8 mouse cellular contexts compared by ENCODE assay signal in genomic region chr11:117653491-117654351, GRCm38 (mm10). TPM values are rescaled to one million over a fixed set of nuclear protein-coding genes. Genes with fewer than 3 reads are reported as not detected.
DNase-seq lines count a peak whose midpoint lies in the region; ATAC-seq lines count a peak whose summit lies in the region.

TSS of gene Tnrc6c (plus strand) at chr11:117654289.

- H3K36me3 ChIP-seq in erythroblast, embryonic 14.5 days (ENCODE audit: control insufficient read depth) = no peaks in the 10 kb centered on the region
- H3K36me3 ChIP-seq in heart, embryonic 12.5 days = no peaks in the 10 kb centered on the region
- no peaks in the 10 kb centered on the region for H3K36me3 ChIP-seq in liver, embryonic 13.5 days
- H3K36me3 ChIP-seq in neural tube, embryonic 12.5 days = no peaks in the 10 kb centered on the region

- H3K4me3 ChIP-seq in erythroblast, embryonic 14.5 days (replicated peaks) = peak within 1 kb of the TSS; percentile 80
- H3K4me3 ChIP-seq in heart, embryonic 12.5 days = peak within 1 kb of the TSS; percentile 96
- peak within 1 kb of the TSS; percentile 87 for H3K4me3 ChIP-seq in liver, embryonic 13.5 days (replicated peaks)
- H3K4me3 ChIP-seq in neural tube, embryonic 12.5 days = peak within 1 kb of the TSS; percentile 99

- peak within 1 kb of the TSS; percentile 97 for H3K27ac ChIP-seq in heart, embryonic 12.5 days (ENCODE audit: poor library complexity, severe bottlenecking)
- H3K27ac ChIP-seq in liver, embryonic 13.5 days = peak within 1 kb of the TSS; percentile 82
- peak within 1 kb of the TSS; percentile 94 for H3K27ac ChIP-seq in neural tube, embryonic 12.5 days

- H3K4me2 ChIP-seq in heart, embryonic 12.5 days = peak within 1 kb of the TSS; percentile 94
- H3K4me2 ChIP-seq in liver, embryonic 13.5 days = peak within 1 kb of the TSS; percentile 99
- peak within 1 kb of the TSS; percentile 81 for H3K4me2 ChIP-seq in neural tube, embryonic 12.5 days (replicated peaks)

- peak; percentile 86 for ATAC-seq in heart, embryonic 12.5 days (ENCODE audit: insufficient number of reproducible peaks, low FRiP score)
- ATAC-seq in liver, embryonic 13.5 days (ENCODE audit: low read depth) = peak; percentile 71
- ATAC-seq in neural tube, embryonic 12.5 days (ENCODE audit: low FRiP score, low read depth) = peak; percentile 92

- H3K27me3 ChIP-seq in erythroblast, embryonic 14.5 days (ENCODE audit: control insufficient read depth) = peaks cover 66% of the 10 kb centered on the region
- peaks cover 12% of the 10 kb centered on the region for H3K27me3 ChIP-seq in heart, embryonic 12.5 days (replicated peaks)
- H3K27me3 ChIP-seq in liver, embryonic 13.5 days = peaks cover 54% of the 10 kb centered on the region
- H3K27me3 ChIP-seq in neural tube, embryonic 12.5 days (replicated peaks) = no peaks in the 10 kb centered on the region; the same call in 1 of the 2 replicates

- peaks cover 37% of the 10 kb centered on the region for H3K4me1 ChIP-seq in erythroblast, embryonic 14.5 days (ENCODE audit: control insufficient read depth)
- H3K4me1 ChIP-seq in heart, embryonic 12.5 days (replicated peaks) = peaks cover 17% of the 10 kb centered on the region
- peaks cover 41% of the 10 kb centered on the region for H3K4me1 ChIP-seq in liver, embryonic 13.5 days (replicated peaks)
- H3K4me1 ChIP-seq in neural tube, embryonic 12.5 days = peaks cover 33% of the 10 kb centered on the region

- H3K9me3 ChIP-seq in erythroblast, embryonic 14.5 days (ENCODE audit: control insufficient read depth, low read length) = no peaks in the 10 kb centered on the region
- H3K9me3 ChIP-seq in heart, embryonic 12.5 days (replicated peaks) = no peaks in the 10 kb centered on the region
- no peaks in the 10 kb centered on the region for H3K9me3 ChIP-seq in liver, embryonic 13.5 days (replicated peaks)
- H3K9me3 ChIP-seq in neural tube, embryonic 12.5 days = no peaks in the 10 kb centered on the region

- peak within 1 kb of the TSS; percentile 98 for H3K9ac ChIP-seq in heart, embryonic 12.5 days
- peak within 1 kb of the TSS; percentile 89 for H3K9ac ChIP-seq in liver, embryonic 13.5 days
- H3K9ac ChIP-seq in neural tube, embryonic 12.5 days = peak within 1 kb of the TSS; percentile 100

- peak; percentile 91 to 92 for DNase-seq in B cell, adult 2 months
- DNase-seq in adrenal gland, adult 8-10 months = peak; percentile 51
- DNase-seq in kidney, postnatal 25 days = peak; percentile 61 to 85
- DNase-seq in liver, embryonic 13.5 days = no peak
- DNase-seq in testis, postnatal 10 days (ENCODE audit: low spot score) = peak; percentile 77

- WGBS in heart, embryonic 12.5 days = under 1% methylated on average over 62 of the region's 62 CpGs
- WGBS in liver, embryonic 13.5 days (ENCODE audit: insufficient replicate concordance) = 2% methylated on average over 62 of the region's 62 CpGs
- WGBS in neural tube, embryonic 12.5 days = 1% methylated on average over 62 of the region's 62 CpGs

RNA-seq across cellular contexts. Expression of gene Tnrc6c, which starts in this region (rescaled TPM):
- total RNA-seq in adrenal gland, adult 8-10 months (2022) = 10 to 100 TPM; 22.3 to 41.0 (median 31.9) TPM
- 0.71 and 0.76 TPM in 2 replicates for polyA plus RNA-seq in erythroblast, embryonic 14.5 days (2012)
- 7.6 and 8.2 TPM in 2 replicates for polyA plus RNA-seq in heart, embryonic 12.5 days (2016; fragmentation: Nextera tagmentation; extraction: Ambion mirVana)
- polyA plus RNA-seq in liver, embryonic 13.5 days (2015; fragmentation: Nextera tagmentation; extraction: Ambion mirVana) = 2.8 and 2.9 TPM in 2 replicates
- 25.0 and 26.6 TPM in 2 replicates for polyA plus RNA-seq in neural tube, embryonic 12.5 days (2016; fragmentation: Nextera tagmentation; extraction: Ambion mirVana)
